19 mouse cellular contexts compared by ENCODE assay signal in genomic region chr2:173060450-173060849, GRCm38 (mm10). TPM values are rescaled to one million over a fixed set of nuclear protein-coding genes. Genes with fewer than 3 reads are reported as not detected.
DNase-seq lines count a peak whose midpoint lies in the region; ATAC-seq and TF ChIP-seq lines count a peak whose summit lies in the region.
"Had no signal": no experiment of that assay in that cellular context is flagged by ENCODE, and none has a peak within 500 bp of the region (broad histone marks: within the 10 kb centered on the region; RNA-seq: fewer than 3 reads in every experiment).

No protein-coding gene starts in this region.

- dilution Hi-C loops in CH12.LX (cut with MboI; ENCODE audit: extremely low pct_ligation_motif_present, extremely low pct_unique_long_range_greater_than_20kb, low sequenced_read_pairs) = no loop called here

- peaks cover 46% of the 10 kb centered on the region for H3K4me1 ChIP-seq in heart, embryonic 11.5 days (ENCODE audit: control insufficient read depth, insufficient read depth, low read length)
- H3K4me1 ChIP-seq in spleen, adult 2 months (ENCODE audit: control insufficient read depth, insufficient read depth, insufficient read length) = peaks cover 52% of the 10 kb centered on the region
- H3K4me1 ChIP-seq in CH12.LX (ENCODE audit: control insufficient read depth in 1 of 2, insufficient read depth in 2 of 2) = peaks cover 27 to 39% of the 10 kb centered on the region in 2 experiments
- peaks cover 39% of the 10 kb centered on the region for H3K4me1 ChIP-seq in heart, embryonic 16.5 days (ENCODE audit: control insufficient read depth, insufficient read depth, low read length)
- H3K4me1 ChIP-seq in intestine, postnatal 0 days (replicated peaks; ENCODE audit: control insufficient read depth, insufficient read depth, low read length) = peaks cover 12% of the 10 kb centered on the region; the same call in 1 of the 2 replicates
- H3K4me1 ChIP-seq: midbrain, embryonic 15.5 days had no signal

- no peak for TF ChIP-seq CTCF in spleen, adult 2 months (IDR thresholded peaks at IDR 0.05; ENCODE audit: extremely low read depth, insufficient read depth, insufficient read length, insufficient replicate concordance)
- TF ChIP-seq CTCF in CH12.LX (conservative IDR thresholded peaks at IDR 0.05 in 1 of 2, IDR thresholded peaks at IDR 0.05 in 1 of 2; ENCODE audit: low read depth in 2 of 2, low read length in 2 of 2) = no peak
- TF ChIP-seq CTCF in intestine, postnatal 0 days (IDR thresholded peaks at IDR 0.05; ENCODE audit: low read depth) = no peak

- no peaks in the 10 kb centered on the region for H3K9me3 ChIP-seq in heart, embryonic 11.5 days (replicated peaks; ENCODE audit: control insufficient read depth, low read length)
- no peaks in the 10 kb centered on the region for H3K9me3 ChIP-seq in CH12.LX (replicated peaks; ENCODE audit: low read length)
- no peaks in the 10 kb centered on the region for H3K9me3 ChIP-seq in heart, embryonic 16.5 days (replicated peaks; ENCODE audit: control insufficient read depth, low read length)
- H3K9me3 ChIP-seq in intestine, postnatal 0 days (ENCODE audit: control insufficient read depth) = no peaks in the 10 kb centered on the region
- H3K9me3 ChIP-seq: G1E; hindbrain, embryonic 12.5 days; midbrain, embryonic 15.5 days had no signal

- in situ Hi-C loops in CH12.LX (cut with MboI; ENCODE audit: low pct_ligation_motif_present, low pct_unique_long_range_greater_than_20kb, low sequenced_read_pairs) = no loop called here

- H3K27ac ChIP-seq in heart, embryonic 11.5 days (ENCODE audit: low read depth, low read length) = peak overlapping the region; percentile 57
- peak overlapping the region; percentile 75 for H3K27ac ChIP-seq in spleen, adult 2 months (ENCODE audit: insufficient read depth, low read length)
- no peak overlapping the region for H3K27ac ChIP-seq in CH12.LX (ENCODE audit: insufficient read depth, low read depth)
- H3K27ac ChIP-seq in heart, embryonic 16.5 days (ENCODE audit: low read length) = peak overlapping the region; percentile 73
- H3K27ac ChIP-seq in intestine, postnatal 0 days (ENCODE audit: low read depth, low read length) = no peak overlapping the region
- H3K27ac ChIP-seq: hindbrain, embryonic 12.5 days; midbrain, embryonic 15.5 days had no signal

- no peak for DNase-seq in heart, adult 9 months (ENCODE audit: low spot score in 2 of 2)
- no peak for DNase-seq in spleen, adult 2 months (ENCODE audit: low read depth in 1 of 2, low spot score in 2 of 2)
- DNase-seq in spleen, adult 18-20 months = no peak
- peak; percentile 43 for DNase-seq in CH12.LX (ENCODE audit: extremely low read depth)
- DNase-seq: adrenal gland, postnatal 36 days; cerebellum, adult 8-10 months; gastrocnemius, postnatal 25 days had no signal

- H3K79me2 ChIP-seq in CH12.LX (replicated peaks; ENCODE audit: control insufficient read depth, extremely low read depth, insufficient read depth, poor library complexity, severe bottlenecking) = no peaks in the 10 kb centered on the region

- H3K4me2 ChIP-seq in heart, embryonic 11.5 days = no peak overlapping the region
- H3K4me2 ChIP-seq in CH12.LX (ENCODE audit: insufficient read depth, low read depth, poor library complexity, severe bottlenecking) = no peak overlapping the region
- H3K4me2 ChIP-seq in heart, embryonic 16.5 days (ENCODE audit: low read depth, low read length) = no peak overlapping the region
- no peak overlapping the region for H3K4me2 ChIP-seq in intestine, postnatal 0 days (replicated peaks; ENCODE audit: low read depth)
- H3K4me2 ChIP-seq: hindbrain, embryonic 12.5 days; midbrain, embryonic 15.5 days had no signal

- ATAC-seq in heart, embryonic 11.5 days (replicated peaks; ENCODE audit: insufficient number of reproducible peaks, low FRiP score, low TSS enrichment) = no peak
- ATAC-seq in heart, embryonic 16.5 days (replicated peaks; ENCODE audit: extremely low read depth, insufficient read depth, low FRiP score) = no peak
- no peak for ATAC-seq in intestine, postnatal 0 days
- ATAC-seq: lung, postnatal 0 days; midbrain, embryonic 15.5 days had no signal

- peak overlapping the region; percentile 1; the same call in 1 of the 2 replicates for H3K9ac ChIP-seq in heart, embryonic 11.5 days (ENCODE audit: low read depth, low read length)
- no peak overlapping the region for H3K9ac ChIP-seq in CH12.LX (ENCODE audit: insufficient read depth, low read depth)
- peak overlapping the region; percentile 36; the same call in 1 of the 2 replicates for H3K9ac ChIP-seq in heart, embryonic 16.5 days (ENCODE audit: low read length)
- no peak overlapping the region for H3K9ac ChIP-seq in intestine, postnatal 0 days (ENCODE audit: low read depth, low read length)
- H3K9ac ChIP-seq: hindbrain, embryonic 12.5 days; midbrain, embryonic 15.5 days had no signal

- no peak overlapping the region for H3K4me3 ChIP-seq in heart, embryonic 11.5 days (ENCODE audit: low read depth, low read length)
- H3K4me3 ChIP-seq in spleen, adult 2 months (ENCODE audit: extremely low read depth, insufficient read depth, insufficient read length) = no peak overlapping the region
- no peak overlapping the region for H3K4me3 ChIP-seq in CH12.LX (replicated peaks in 1 of 3; ENCODE audit: low read depth in 2 of 3, low read length in 2 of 3, poor library complexity in 1 of 3)
- no peak overlapping the region for H3K4me3 ChIP-seq in heart, embryonic 16.5 days (ENCODE audit: low read length)
- H3K4me3 ChIP-seq in intestine, postnatal 0 days (ENCODE audit: low read depth, low read length) = no peak overlapping the region
- H3K4me3 ChIP-seq: hindbrain, embryonic 12.5 days; midbrain, embryonic 15.5 days had no signal

- no peak for TF ChIP-seq RAD21 in CH12.LX (IDR thresholded peaks at IDR 0.05; ENCODE audit: low read depth, low read length)

- no peaks in the 10 kb centered on the region for H3K27me3 ChIP-seq in heart, embryonic 11.5 days (ENCODE audit: control insufficient read depth, insufficient read depth, low read length)
- H3K27me3 ChIP-seq in spleen, adult 2 months (ENCODE audit: control insufficient read depth, insufficient read depth, low read length) = no peaks in the 10 kb centered on the region
- no peaks in the 10 kb centered on the region for H3K27me3 ChIP-seq in CH12.LX (replicated peaks)
- H3K27me3 ChIP-seq in heart, embryonic 16.5 days (ENCODE audit: control insufficient read depth, insufficient read depth, low read length) = no peaks in the 10 kb centered on the region
- no peaks in the 10 kb centered on the region for H3K27me3 ChIP-seq in intestine, postnatal 0 days (replicated peaks; ENCODE audit: control insufficient read depth, insufficient read depth, low read length)
- H3K27me3 ChIP-seq: midbrain, embryonic 15.5 days had no signal

- TF ChIP-seq POLR2A in spleen, adult 2 months (IDR thresholded peaks at IDR 0.05; ENCODE audit: low read depth, low read length) = no peak
- no peak for TF ChIP-seq POLR2A in CH12.LX (IDR thresholded peaks at IDR 0.05; ENCODE audit: low read depth, low read length)

- TF ChIP-seq EP300 in CH12.LX (IDR thresholded peaks at IDR 0.05; ENCODE audit: low read length) = no peak

- H3K36me3 ChIP-seq in heart, embryonic 11.5 days (ENCODE audit: control insufficient read depth, insufficient read depth, low read length) = no peaks in the 10 kb centered on the region
- H3K36me3 ChIP-seq in spleen, adult 2 months (ENCODE audit: control insufficient read depth, insufficient read depth, low read length) = no peaks in the 10 kb centered on the region
- H3K36me3 ChIP-seq in CH12.LX (replicated peaks in 1 of 2; ENCODE audit: control insufficient read depth in 1 of 2, insufficient read depth in 1 of 2, low read length in 1 of 2) = peaks cover 0 to 7% of the 10 kb centered on the region in 2 experiments
- no peaks in the 10 kb centered on the region for H3K36me3 ChIP-seq in heart, embryonic 16.5 days (ENCODE audit: control insufficient read depth, insufficient read depth)
- no peaks in the 10 kb centered on the region for H3K36me3 ChIP-seq in intestine, postnatal 0 days (ENCODE audit: control insufficient read depth, insufficient read depth)
- H3K36me3 ChIP-seq: hindbrain, embryonic 12.5 days; midbrain, embryonic 15.5 days had no signal

- WGBS in heart, embryonic 11.5 days (ENCODE audit: insufficient replicate concordance) = 41% methylated on average over 9 of the region's 9 CpGs
- 38% methylated on average over 9 of the region's 9 CpGs for WGBS in spleen, adult 2 months
- 40% methylated on average over 9 of the region's 9 CpGs for WGBS in heart, embryonic 16.5 days
- WGBS in intestine, postnatal 0 days = 83% methylated on average over 9 of the region's 9 CpGs

TF ChIP-seq in CH12.LX, 34 proteins besides CTCF, POLR2A, EP300 and RAD21 (continues in another document):
- TF ChIP-seq MAFK (IDR thresholded peaks at IDR 0.05; ENCODE audit: insufficient replicate concordance, low read length) = no peak
- TF ChIP-seq TBP (conservative IDR thresholded peaks at IDR 0.05; ENCODE audit: low read depth, low read length) = no peak
- TF ChIP-seq USF1 (IDR thresholded peaks at IDR 0.05; ENCODE audit: low read depth, low read length) = no peak
- no peak for TF ChIP-seq SIN3A (IDR thresholded peaks at IDR 0.05; ENCODE audit: low read length)
- TF ChIP-seq ZMIZ1 (IDR thresholded peaks at IDR 0.05; ENCODE audit: low read depth, low read length) = no peak
- TF ChIP-seq USF2 (conservative IDR thresholded peaks at IDR 0.05; ENCODE audit: low read depth, low read length) = no peak
- TF ChIP-seq JUND (conservative IDR thresholded peaks at IDR 0.05; ENCODE audit: low read depth, low read length) = no peak
- no peak for TF ChIP-seq MEF2A (IDR thresholded peaks at IDR 0.05; ENCODE audit: borderline replicate concordance, low read depth, low read length)
- TF ChIP-seq UBTF (IDR thresholded peaks at IDR 0.05; ENCODE audit: low read depth, low read length) = no peak

RNA-seq across cellular contexts. Expression of gene Rbm38, which starts 40.2 kb away (rescaled TPM):
- 161 and 169 TPM in 2 replicates for polyA plus RNA-seq in heart, embryonic 11.5 days (2014; fragmentation: Nextera tagmentation; extraction: Ambion mirVana)
- 663 and 724 TPM in 2 replicates for polyA plus RNA-seq in spleen, adult 2 months (2012; rRNA removed)
- total RNA-seq in CH12.LX (2012; rRNA removed) = 19.4 and 20.7 TPM in 2 replicates
- 11.3 and 14.4 TPM in 2 replicates for total RNA-seq in CH12.LX (2014; rRNA removed)
- polyA plus RNA-seq in CH12.LX (2012; ENCODE audit: insufficient read length, low read depth) = 83.9 and 85.4 TPM in 2 replicates
- polyA plus RNA-seq in heart, embryonic 16.5 days (2015; fragmentation: Nextera tagmentation; extraction: Ambion mirVana) = 130 and 146 TPM in 2 replicates
- polyA plus RNA-seq in intestine, postnatal 0 days (2015; fragmentation: Nextera tagmentation; extraction: Ambion mirVana) = 39.0 and 39.8 TPM in 2 replicates

RNA-seq across cellular contexts. Expression of gene Ctcfl, which starts 58.9 kb away (rescaled TPM):
- polyA plus RNA-seq in heart, embryonic 11.5 days (2014; fragmentation: Nextera tagmentation; extraction: Ambion mirVana) = 0.39 and 0.42 TPM in 2 replicates
- polyA plus RNA-seq in spleen, adult 2 months (2012; rRNA removed) = not detected in 2 replicates
- total RNA-seq in CH12.LX (2012; rRNA removed) = not detected in 2 replicates
- not detected in 2 replicates for total RNA-seq in CH12.LX (2014; rRNA removed)
- polyA plus RNA-seq in CH12.LX (2012; ENCODE audit: insufficient read length, low read depth) = 0.11 TPM in 1 of 2 replicates, not detected in the other
- 0.64 and 0.83 TPM in 2 replicates for polyA plus RNA-seq in heart, embryonic 16.5 days (2015; fragmentation: Nextera tagmentation; extraction: Ambion mirVana)
- polyA plus RNA-seq in intestine, postnatal 0 days (2015; fragmentation: Nextera tagmentation; extraction: Ambion mirVana) = 0.82 and 1.0 TPM in 2 replicates
- total RNA-seq: G1E; gastrocnemius, postnatal 25 days; layer of hippocampus, postnatal 10 days; left cerebral cortex, postnatal 14 days; megakaryocyte, adult 5-6 weeks had no signal
- polyA plus RNA-seq: cortical plate, adult 2 months; G1E; limb, embryonic 14.5 days; lung, postnatal 0 days had no signal

Comparison
In these comparisons a context has a peak if more than half of its experiments do, and no peak if none do; other contexts are left out.
1. H3K27ac ChIP-seq: peak in heart, embryonic 11.5 days (single experiment), spleen, adult 2 months (single experiment) and heart, embryonic 16.5 days (single experiment); none in CH12.LX (single experiment) and intestine, postnatal 0 days (single experiment).
2. H3K9ac ChIP-seq: peak in heart, embryonic 11.5 days (single experiment) and heart, embryonic 16.5 days (single experiment); none in CH12.LX (single experiment) and intestine, postnatal 0 days (single experiment).